Mouse (Mus musculus) NIH3T3 (cell line): ENCODE measurements at regions not wholly inside any gene's neighbourhood (a gene's known extent, or its start where the extent isn't known, plus 50 kb on each side); places are given as distances from the start of the nearest gene placed in this dataset.

Experiments
- DNase-seq: peaks from one replicate; pipeline ENCODE4 v3.0.0-alpha.2; 2012; ENCODE audit warnings: low read depth

DNA sequence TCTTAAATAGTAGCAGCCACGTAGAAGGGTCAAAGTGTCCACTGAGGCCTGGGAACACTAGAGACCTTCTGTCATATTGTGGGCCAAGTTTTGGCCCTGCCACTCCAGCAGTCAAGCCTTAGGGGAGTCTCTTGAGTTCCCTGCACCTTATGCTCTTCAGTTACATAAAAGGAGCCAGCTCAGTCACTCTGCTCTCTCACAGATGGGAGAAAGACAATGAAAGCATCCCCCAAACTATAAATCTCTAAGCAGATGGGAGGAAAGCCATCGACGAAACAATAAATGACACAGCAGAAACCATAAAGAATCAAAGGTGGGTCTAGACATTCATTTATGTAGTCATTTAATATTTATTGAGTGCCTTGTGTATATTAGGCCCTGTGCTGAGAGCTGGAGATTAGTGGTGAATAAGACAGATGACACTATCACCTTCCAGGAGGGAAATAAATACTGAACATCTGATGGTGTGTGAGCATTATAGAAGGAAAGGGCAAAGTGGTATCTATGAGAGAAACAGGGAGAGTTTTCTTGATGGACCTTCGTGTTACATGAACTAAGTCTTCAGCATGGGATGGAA, 137.5 kb upstream of the Synpr start:
- DNase-seq = no peak

DNA sequence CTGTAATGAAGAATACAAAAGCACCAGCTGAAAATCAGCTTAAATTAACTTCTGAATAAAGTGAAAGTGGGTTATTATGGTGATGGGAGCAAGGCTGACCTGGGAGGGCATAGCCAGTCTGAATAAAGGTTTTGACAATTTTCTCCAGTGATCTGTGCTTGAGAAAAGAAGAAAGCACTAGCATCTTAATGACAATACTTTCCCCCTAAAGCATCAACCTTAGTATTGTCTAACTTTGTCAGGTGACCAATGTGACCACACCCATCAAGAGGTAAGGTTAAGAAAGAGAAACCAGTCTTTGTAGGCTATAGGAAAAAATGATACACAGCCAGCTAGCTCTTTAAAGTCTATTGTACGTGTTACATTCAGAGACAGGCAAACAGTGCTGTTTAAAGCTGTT, 135.0 kb upstream of the Synpr start:
- DNase-seq = no peak

DNA sequence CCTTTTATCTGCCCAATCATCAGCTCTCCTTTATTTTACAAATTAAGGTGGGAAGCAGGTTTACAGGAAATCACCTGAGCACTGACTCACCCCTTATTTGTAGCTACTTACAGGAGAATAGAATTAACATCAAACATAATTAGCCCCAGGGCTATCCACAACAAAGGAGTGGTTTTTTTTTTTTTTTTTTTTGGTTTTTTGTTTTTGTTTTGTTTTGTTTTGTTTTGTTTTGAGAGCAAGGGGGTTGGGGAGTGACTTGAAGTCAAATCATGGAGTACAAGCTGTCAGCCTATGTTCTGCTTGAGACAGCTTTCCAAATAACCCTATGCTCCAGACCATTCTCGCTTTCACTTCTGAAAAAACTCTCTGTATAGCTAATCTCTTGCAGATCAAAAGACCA, 132.9 kb upstream of the Synpr start:
- DNase-seq = no peak

DNA sequence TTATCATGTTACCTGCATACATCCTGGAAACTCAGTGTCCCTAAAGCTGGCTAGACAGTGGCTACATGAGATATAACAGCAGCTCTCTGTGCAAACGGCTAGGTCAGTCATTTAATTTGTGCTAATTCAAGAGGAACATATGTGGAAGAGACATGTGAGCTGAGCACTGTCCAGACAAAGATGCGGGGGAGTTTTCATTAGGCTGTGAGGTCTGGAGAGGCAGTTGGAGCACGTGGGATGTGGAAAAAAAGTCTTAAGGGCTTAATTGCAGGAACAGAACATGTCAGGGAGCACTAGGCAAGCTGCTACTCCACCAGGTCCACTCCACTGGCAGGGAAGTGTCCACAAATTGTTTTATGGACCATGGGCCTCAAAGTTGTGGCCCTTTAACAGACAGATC, 108.4 kb upstream of the Synpr start:
- DNase-seq = no peak

DNA sequence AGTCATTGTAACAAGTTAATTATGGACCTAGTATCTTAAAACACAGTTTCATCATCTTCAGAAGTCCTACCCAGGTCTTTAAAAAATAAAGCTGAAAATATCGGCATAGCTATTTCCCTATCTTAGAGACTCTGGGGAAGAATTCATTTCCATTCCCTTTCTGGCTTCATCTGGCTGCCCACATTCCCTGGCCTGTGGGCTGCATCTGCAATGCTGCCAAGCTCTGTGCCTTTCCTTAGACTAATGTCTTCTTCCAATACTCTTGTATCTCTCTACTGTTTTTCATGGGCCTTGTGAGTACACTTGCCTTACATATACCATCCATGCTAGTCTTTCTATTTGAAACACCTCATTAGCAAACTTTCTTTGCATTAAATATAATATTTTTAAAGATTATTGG, 106.7 kb upstream of the Synpr start:
- DNase-seq = no peak

DNA sequence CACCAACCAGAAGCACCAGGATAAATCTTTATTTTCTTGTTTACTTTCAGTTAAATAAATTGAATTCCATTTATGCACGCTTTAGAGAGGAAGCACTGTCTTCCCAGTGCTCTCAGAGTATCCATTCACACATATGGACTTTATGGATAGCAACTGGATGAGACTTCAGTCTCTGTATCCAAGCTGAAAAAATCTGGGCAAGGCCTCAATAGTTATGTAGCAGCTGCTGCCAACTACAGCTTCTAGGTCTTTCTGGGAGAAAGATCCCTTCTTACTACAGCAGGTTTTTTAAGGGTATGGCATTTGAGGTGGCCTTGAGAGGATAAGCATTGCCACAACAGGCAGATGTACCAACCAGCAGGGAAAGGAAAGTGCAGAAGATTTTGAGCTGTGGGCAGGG, 93.8 kb upstream of the Synpr start:
- no peak for DNase-seq

DNA sequence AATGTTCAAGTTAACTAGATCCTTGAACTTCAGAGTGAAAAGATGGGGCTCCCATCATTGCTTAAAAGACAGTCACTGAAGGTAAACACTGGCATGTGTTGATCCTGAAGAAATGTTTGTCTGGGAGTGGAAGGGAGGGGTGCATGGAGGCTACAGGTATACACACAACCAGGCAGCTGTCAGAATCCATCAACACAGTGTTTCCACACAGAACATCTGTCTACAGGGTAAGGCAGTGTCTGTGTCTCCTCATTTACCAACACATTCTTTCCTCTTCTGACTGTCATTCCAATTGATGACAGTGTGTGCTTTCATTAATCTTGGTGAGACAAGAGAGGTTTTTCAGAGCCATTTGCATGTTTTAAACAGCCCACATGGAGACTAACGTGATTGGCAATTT, 91.8 kb upstream of the Synpr start:
- no peak for DNase-seq

DNA sequence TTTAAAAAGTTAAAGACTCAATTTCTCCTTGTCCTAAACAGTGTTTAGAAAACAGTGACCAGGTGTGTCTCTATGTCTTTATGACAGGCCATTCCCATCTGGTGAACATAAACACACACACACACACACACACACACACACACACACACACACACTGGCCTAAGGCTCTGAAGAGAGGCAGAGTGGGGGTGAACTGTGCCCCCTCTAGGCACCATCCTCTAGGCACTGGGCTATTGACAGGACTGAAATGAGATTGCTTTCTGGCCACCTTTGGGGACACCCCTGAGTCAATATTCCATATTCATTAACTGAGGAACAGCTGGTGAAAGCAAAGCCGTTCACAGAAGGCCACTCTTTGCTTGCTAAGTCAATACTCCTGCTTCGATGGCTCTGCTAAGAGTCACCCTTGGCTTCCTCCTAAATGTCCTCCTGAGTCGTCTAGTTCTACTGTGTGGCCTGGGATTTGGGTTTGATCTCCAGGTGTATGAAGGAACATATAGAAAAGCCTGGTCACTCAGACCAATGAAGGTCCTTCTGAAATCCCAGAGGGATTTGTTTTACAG, 87.2 kb upstream of the Synpr start:
- DNase-seq = no peak

DNA sequence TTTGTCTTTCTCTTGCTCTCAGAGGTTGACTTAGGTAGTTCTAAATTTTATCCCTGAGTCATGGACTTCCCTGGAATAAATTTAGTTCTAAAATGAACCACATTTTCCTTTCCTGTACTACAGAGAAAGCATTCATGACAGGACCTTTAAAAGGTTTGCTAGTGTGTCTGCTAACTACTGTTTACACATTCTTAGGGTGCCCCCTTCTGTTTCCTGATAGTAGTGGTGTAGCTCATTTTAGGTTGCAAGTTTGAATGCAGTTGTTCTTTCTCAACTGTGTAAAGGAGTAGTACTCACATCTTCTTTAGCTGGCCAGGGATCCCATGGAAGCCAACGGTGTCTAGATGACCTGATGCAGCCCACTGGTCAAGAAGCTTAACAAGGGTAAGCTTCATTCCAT, 86.1 kb upstream of the Synpr start:
- DNase-seq = peak; percentile 20

DNA sequence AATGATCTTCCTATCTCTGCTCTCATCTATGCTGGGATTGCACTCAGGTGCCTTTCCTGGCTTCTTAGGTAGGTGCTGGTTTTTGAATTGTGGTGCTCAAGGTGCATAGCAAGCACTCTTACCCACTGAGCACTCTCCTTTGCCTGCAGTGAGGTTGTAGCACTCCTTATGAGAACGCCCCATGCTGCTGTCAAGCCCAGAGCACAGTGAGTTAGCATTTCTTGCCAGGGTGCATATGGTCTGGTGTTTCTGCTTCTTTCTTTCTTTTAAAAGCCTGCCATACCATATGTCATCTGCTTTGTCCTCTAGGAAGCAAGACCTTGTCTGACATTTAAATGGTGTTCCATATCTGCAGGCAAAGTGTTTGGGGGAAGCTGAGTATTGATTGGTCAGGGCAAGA, 71.9 kb upstream of the Synpr start:
- DNase-seq = no peak
